Mouse (Mus musculus) ES-E14 (cell line): Measurements from ENCODE around the gene Rsph1. TPM values are rescaled to one million over a fixed set of nuclear protein-coding genes. Genes with fewer than 3 reads are reported as not detected.

Source experiments
- DNase-seq: peaks from one replicate; pipeline ENCODE4 v3.0.0-alpha.2; 2013; ENCODE audit warnings: low read depth, low spot score
- H3K27ac ChIP-seq: 2 replicates; pipeline ENCODE4 v1.5.1; 2012; ENCODE audit warnings: low read depth, mild to moderate bottlenecking, low read length, moderate library complexity, mixed read lengths; ENCODE audit not compliant: poor library complexity, insufficient read depth, severe bottlenecking
- H3K36me3 ChIP-seq: 2 replicates; pipeline ENCODE4 v1.6.1; 2012; ENCODE audit warnings: mild to moderate bottlenecking, low read length, moderate library complexity, mixed read lengths; ENCODE audit not compliant: control insufficient read depth, poor library complexity, insufficient read depth, severe bottlenecking
- H3K4me1 ChIP-seq, 2 experiments: fragments of 150-350 bp in 1 of 2; sonication (generic) in 1 of 2; 2 replicates each; pipeline ENCODE4 v1.6.1; 2012; ENCODE audit warnings: low read length in 2 of 2, mild to moderate bottlenecking in 1 of 2, mixed read lengths in 1 of 2; ENCODE audit not compliant: control insufficient read depth in 2 of 2, insufficient read depth in 2 of 2, poor library complexity in 1 of 2
- H3K4me3 ChIP-seq, 2 experiments: fragments of 150-350 bp in 1 of 2; sonication (generic) in 1 of 2; 2 replicates each; pipeline ENCODE4 v1.5.1; 2012; ENCODE audit warnings: low read length in 2 of 2, low read depth in 1 of 2, mild to moderate bottlenecking in 1 of 2, mixed read lengths in 1 of 2; ENCODE audit not compliant: insufficient read depth in 1 of 2, poor library complexity in 1 of 2, severe bottlenecking in 1 of 2
- H3K9ac ChIP-seq: 2 replicates; pipeline ENCODE4 v1.6.1; 2012; ENCODE audit warnings: low read depth, mild to moderate bottlenecking, low read length, mixed read lengths; ENCODE audit not compliant: poor library complexity, insufficient read depth, severe bottlenecking
- H3K9me3 ChIP-seq: fragments of 150-350 bp; sonication (generic); 2 replicates; pipeline ENCODE4 v1.6.1; 2012; ENCODE audit warnings: low read depth, mild to moderate bottlenecking, low read length; ENCODE audit not compliant: control insufficient read depth, insufficient read depth
- CHD2 ChIP-seq: IDR thresholded peaks from 2 replicates; pipeline ENCODE4 v1.6.1; 2014; ENCODE audit warnings: mild to moderate bottlenecking, low read depth, low read length, inconsistent platforms
- HCFC1 ChIP-seq: IDR thresholded peaks from 2 replicates; pipeline ENCODE4 v1.6.1; 2012; ENCODE audit warnings: low read length, inconsistent platforms, borderline replicate concordance; ENCODE audit not compliant: insufficient read depth
- MAFK ChIP-seq: IDR thresholded peaks from 2 replicates; pipeline ENCODE4 v1.6.1; 2014; ENCODE audit warnings: mild to moderate bottlenecking, low read depth, low read length, inconsistent platforms; ENCODE audit not compliant: insufficient read depth
- ZC3H11A ChIP-seq: IDR thresholded peaks from 2 replicates; pipeline ENCODE4 v1.6.1; 2012; ENCODE audit warnings: low read depth, mild to moderate bottlenecking, inconsistent platforms, low read length, borderline replicate concordance
- ZNF384 ChIP-seq: IDR thresholded peaks from 2 replicates; pipeline ENCODE4 v1.6.1; 2012; ENCODE audit warnings: low read depth, low read length, inconsistent platforms
- in situ Hi-C, 2 experiments: fragments of 600-800 bp; cut with MboI; formaldehyde crosslinking; loops; one replicate each; pipeline ENCODE4 v1.15.1; 2025; ENCODE audit warnings: low sequenced_read_pairs in 2 of 2, inconsistent platforms in 1 of 2; ENCODE audit not compliant: unreplicated experiment in 2 of 2
- total RNA-seq: library from RNA; depleted of rRNA; stranded (reverse); fragments of 300-350 nt; gene quantifications from 2 replicates; pipeline ENCODE4 v1.2.3, GENCODE M21; 2012

Rsph1 gene
- total RNA-seq, 1 experiment: 1.9 TPM

- in situ Hi-C loops: no loop called here
- H3K36me3 ChIP-seq: peaks cover 20% of the 10 kb centered on the region; the same call in 1 of the 2 replicates
- H3K4me3 ChIP-seq: no peak overlapping the region
- no peaks in the 10 kb centered on the region for H3K9me3 ChIP-seq
- TF ChIP-seq CHD2: no peak
- TF ChIP-seq MAFK: no peak
- no peak for TF ChIP-seq ZNF384
- no peak for TF ChIP-seq ZC3H11A
- no peak for TF ChIP-seq HCFC1
- H3K9ac ChIP-seq: no peak overlapping the region
- H3K27ac ChIP-seq: no peak overlapping the region
- no peak for DNase-seq
- H3K4me1 ChIP-seq: peaks cover 0 to 2% of the 10 kb centered on the region in 2 experiments; a peak in 1 of 4 replicates
Measured at GRCm38 (mm10) chr17:31216068-31216955, 60.9 kb downstream of the Rsph1 start.

- H3K4me3 ChIP-seq: peak overlapping the region; percentile 63 to 75
- H3K27ac ChIP-seq: no peak overlapping the region
- in situ Hi-C loops: no loop called here
- H3K4me1 ChIP-seq: peaks cover 2 to 8% of the 10 kb centered on the region in 2 experiments; a peak in 1 of 4 replicates
- peaks cover 10% of the 10 kb centered on the region; the same call in 1 of the 2 replicates for H3K36me3 ChIP-seq
- DNase-seq: peak; percentile 49
- H3K9me3 ChIP-seq: no peaks in the 10 kb centered on the region
- H3K9ac ChIP-seq: peak overlapping the region; percentile 28
- TF ChIP-seq ZNF384: no peak
- no peak for TF ChIP-seq MAFK
- no peak for TF ChIP-seq ZC3H11A
- no peak for TF ChIP-seq CHD2
- TF ChIP-seq HCFC1: no peak
Measured at GRCm38 (mm10) chr17:31211881-31212280, 65.3 kb downstream of the Rsph1 start.

- peaks cover 5% of the 10 kb centered on the region; the same call in 1 of the 2 replicates for H3K36me3 ChIP-seq
- 0 out of 4 replicates have a peak overlapping the region, but pooled peaks of 1 of the 2 experiments have one; percentile 33 for H3K4me3 ChIP-seq
- no peak for TF ChIP-seq MAFK
- no peak for TF ChIP-seq ZNF384
- no peak for TF ChIP-seq HCFC1
- no peak for TF ChIP-seq ZC3H11A
- TF ChIP-seq CHD2: no peak
- peaks cover 2 to 8% of the 10 kb centered on the region in 2 experiments; a peak in 1 of 4 replicates for H3K4me1 ChIP-seq
- no peak overlapping the region for H3K27ac ChIP-seq
- DNase-seq: no peak
- in situ Hi-C loops: no loop called here
- H3K9me3 ChIP-seq: no peaks in the 10 kb centered on the region
- H3K9ac ChIP-seq: no peak overlapping the region; the same call in 1 of the 2 replicates
Measured at GRCm38 (mm10) chr17:31210299-31210698, 66.9 kb downstream of the Rsph1 start.

GRCm38 (mm10) chr17:31209376-31209930 is 67.7 kb downstream of the Rsph1 start:
- in situ Hi-C loops: no loop called here
- no peak for DNase-seq
- H3K9me3 ChIP-seq: no peaks in the 10 kb centered on the region

More at GRCm38 (mm10) chr17:31209376-31209930, 67.7 kb downstream of the Rsph1 start:
- Histone ChIP-seq H3K4me3 (no peak overlapping the region), H3K9ac (no peak overlapping the region), H3K27ac (no peak overlapping the region), H3K36me3 (no peaks in the 10 kb centered on the region), H3K4me1 (peaks cover 2 to 8% of the 10 kb centered on the region in 2 experiments; a peak in 1 of 4 replicates)
- TF ChIP-seq CHD2 (no peak), HCFC1 (no peak), ZNF384 (no peak), ZC3H11A (no peak), MAFK (no peak)
